Mouse (Mus musculus): ENCODE measurements around the gene Fmn2.
A peak's percentile ranks its signal among the peaks of the same experiment; 100 is the strongest.

GRCm38 (mm10) chr1:174674586-174674985 is 173.0 kb downstream of the Fmn2 start:
- TF ChIP-seq CTCF (IDR thresholded peaks at IDR 0.05) (peak; percentile 54), EP300 (IDR thresholded peaks at IDR 0.05) (no peak)
